Mouse (Mus musculus): ENCODE results near the gene Ccdc33.

Gene Ccdc33

GRCm38 (mm10) chr9:58130909-58131308 lies 12.3 kb upstream of the Ccdc33 start:
- no peak for DNase-seq (ENCODE audit: low read depth, low spot score)

- DNase-seq (ENCODE audit: low read depth, low spot score), result no peak
Measured at GRCm38 (mm10) chr9:58129508-58129907, 10.9 kb upstream of the Ccdc33 start.

- DNase-seq (ENCODE audit: low read depth, low spot score), result no peak
Measured at GRCm38 (mm10) chr9:58128926-58129413, 10.3 kb upstream of the Ccdc33 start.

- DNase-seq (ENCODE audit: low read depth, low spot score), result no peak
Measured at GRCm38 (mm10) chr9:58125811-58126210, 7.2 kb upstream of the Ccdc33 start.

- no peak for DNase-seq (ENCODE audit: low read depth, low spot score)
Measured at GRCm38 (mm10) chr9:58125085-58125484, 6.5 kb upstream of the Ccdc33 start.

- no peak for DNase-seq (ENCODE audit: low read depth, low spot score)
Measured at GRCm38 (mm10) chr9:58116024-58116651, 2.5 kb downstream of the Ccdc33 start.

- DNase-seq (ENCODE audit: low read depth, low spot score), result no peak
Measured at GRCm38 (mm10) chr9:58115297-58115925, 3.2 kb downstream of the Ccdc33 start.

GRCm38 (mm10) chr9:58114019-58114418 lies 4.6 kb downstream of the Ccdc33 start:
- no peak for DNase-seq (ENCODE audit: low read depth, low spot score)

- DNase-seq (ENCODE audit: low read depth, low spot score), result no peak
Measured at GRCm38 (mm10) chr9:58113279-58113884, 5.2 kb downstream of the Ccdc33 start.

GRCm38 (mm10) chr9:58112866-58113278 lies 5.8 kb downstream of the Ccdc33 start:
- DNase-seq (ENCODE audit: low read depth, low spot score), result no peak

GRCm38 (mm10) chr9:58112321-58112751 lies 6.3 kb downstream of the Ccdc33 start:
- no peak for DNase-seq (ENCODE audit: low read depth, low spot score)

- peak; percentile 83 for DNase-seq (ENCODE audit: low read depth, low spot score)
Measured at GRCm38 (mm10) chr9:58111431-58111830, 7.2 kb downstream of the Ccdc33 start.

- no peak for DNase-seq (ENCODE audit: low read depth, low spot score)
Measured at GRCm38 (mm10) chr9:58110787-58111186, 7.8 kb downstream of the Ccdc33 start.

- DNase-seq (ENCODE audit: low read depth, low spot score), result no peak
Measured at GRCm38 (mm10) chr9:58107494-58107893, 11.1 kb downstream of the Ccdc33 start.

- no peak for DNase-seq (ENCODE audit: low read depth, low spot score)
Measured at GRCm38 (mm10) chr9:58105595-58106169, 12.9 kb downstream of the Ccdc33 start.

GRCm38 (mm10) chr9:58103647-58104046 lies 15.0 kb downstream of the Ccdc33 start:
- no peak for DNase-seq (ENCODE audit: low read depth, low spot score)

GRCm38 (mm10) chr9:58102013-58102412 lies 16.6 kb downstream of the Ccdc33 start:
- DNase-seq (ENCODE audit: low read depth, low spot score), result peak; percentile 68

GRCm38 (mm10) chr9:58099836-58100565 lies 18.6 kb downstream of the Ccdc33 start:
- DNase-seq (ENCODE audit: low read depth, low spot score), result no peak

GRCm38 (mm10) chr9:58096629-58097301 lies 21.9 kb downstream of the Ccdc33 start:
- peak; percentile 67 for DNase-seq (ENCODE audit: low read depth, low spot score)

- no peak for DNase-seq (ENCODE audit: low read depth, low spot score)
Measured at GRCm38 (mm10) chr9:58095977-58096376, 22.6 kb downstream of the Ccdc33 start.

- DNase-seq (ENCODE audit: low read depth, low spot score), result no peak
Measured at GRCm38 (mm10) chr9:58093776-58094175, 24.8 kb downstream of the Ccdc33 start.
